Mouse (Mus musculus): ENCODE data around the gene Prph2.

Gene Prph2

GRCm38 (mm10) chr17:46890843-46891594, 19.2 kb upstream of the Prph2 start:
- peak; percentile 15 to 22 for DNase-seq (ENCODE audit: low spot score in 2 of 2)

- no peak for DNase-seq (ENCODE audit: low spot score in 2 of 2)
Observed at GRCm38 (mm10) chr17:46895426-46895825, 14.8 kb upstream of the Prph2 start.

- peak in 1 of 2 experiments; percentile 28 for DNase-seq (ENCODE audit: low spot score in 2 of 2)
Observed at GRCm38 (mm10) chr17:46897221-46897950, 12.9 kb upstream of the Prph2 start.

GRCm38 (mm10) chr17:46900941-46901340, 9.3 kb upstream of the Prph2 start:
- DNase-seq (ENCODE audit: low spot score in 2 of 2): no peak

- DNase-seq (ENCODE audit: low spot score in 2 of 2): peak; percentile 57 to 72
Observed at GRCm38 (mm10) chr17:46903876-46904490, 6.3 kb upstream of the Prph2 start.

GRCm38 (mm10) chr17:46912331-46912730, 2.1 kb downstream of the Prph2 start:
- DNase-seq (ENCODE audit: low spot score in 2 of 2): no peak

- no peak for DNase-seq (ENCODE audit: low spot score in 2 of 2)
Observed at GRCm38 (mm10) chr17:46915129-46915528, 4.9 kb downstream of the Prph2 start.

- DNase-seq (ENCODE audit: low spot score in 2 of 2): no peak
Observed at GRCm38 (mm10) chr17:46918951-46919350, 8.7 kb downstream of the Prph2 start.

GRCm38 (mm10) chr17:46920855-46921254, 10.6 kb downstream of the Prph2 start:
- no peak for DNase-seq (ENCODE audit: low spot score in 2 of 2)

GRCm38 (mm10) chr17:46926192-46926591, 15.9 kb downstream of the Prph2 start:
- no peak for DNase-seq (ENCODE audit: low spot score in 2 of 2)

GRCm38 (mm10) chr17:46926941-46927340, 16.7 kb downstream of the Prph2 start:
- DNase-seq (ENCODE audit: low spot score in 2 of 2): no peak

GRCm38 (mm10) chr17:46927781-46928180, 17.5 kb downstream of the Prph2 start:
- DNase-seq (ENCODE audit: low spot score in 2 of 2): no peak

GRCm38 (mm10) chr17:46929277-46929676, 19.0 kb downstream of the Prph2 start:
- no peak for DNase-seq (ENCODE audit: low spot score in 2 of 2)

GRCm38 (mm10) chr17:46929897-46930296, 19.6 kb downstream of the Prph2 start:
- no peak for DNase-seq (ENCODE audit: low spot score in 2 of 2)

GRCm38 (mm10) chr17:46932961-46933360, 22.7 kb downstream of the Prph2 start:
- DNase-seq (ENCODE audit: low spot score in 2 of 2): no peak

GRCm38 (mm10) chr17:46933557-46934348, 23.5 kb downstream of the Prph2 start:
- DNase-seq (ENCODE audit: low spot score in 2 of 2): peak; percentile 24 to 33

- DNase-seq (ENCODE audit: low spot score in 2 of 2): no peak
Observed at GRCm38 (mm10) chr17:46940461-46940860, 30.2 kb downstream of the Prph2 start.

- DNase-seq (ENCODE audit: low spot score in 2 of 2): no peak
Observed at GRCm38 (mm10) chr17:46942421-46942820, 32.2 kb downstream of the Prph2 start.

- DNase-seq (ENCODE audit: low spot score in 2 of 2): no peak
Observed at GRCm38 (mm10) chr17:46946276-46946675, 36.0 kb downstream of the Prph2 start.

GRCm38 (mm10) chr17:46958045-46958444, 47.8 kb downstream of the Prph2 start:
- DNase-seq (ENCODE audit: low spot score in 2 of 2): no peak

- DNase-seq (ENCODE audit: low spot score in 2 of 2): no peak
Observed at GRCm38 (mm10) chr17:46960216-46960615, 50.0 kb downstream of the Prph2 start.

GRCm38 (mm10) chr17:46962153-46962552, 51.9 kb downstream of the Prph2 start:
- peak in 1 of 2 experiments; percentile 18 for DNase-seq (ENCODE audit: low spot score in 2 of 2)

All from natural killer cell, adult 2 months (primary cell).